Comparison of ENCODE assay signal across 12 mouse cellular contexts in the genomic region with DNA sequence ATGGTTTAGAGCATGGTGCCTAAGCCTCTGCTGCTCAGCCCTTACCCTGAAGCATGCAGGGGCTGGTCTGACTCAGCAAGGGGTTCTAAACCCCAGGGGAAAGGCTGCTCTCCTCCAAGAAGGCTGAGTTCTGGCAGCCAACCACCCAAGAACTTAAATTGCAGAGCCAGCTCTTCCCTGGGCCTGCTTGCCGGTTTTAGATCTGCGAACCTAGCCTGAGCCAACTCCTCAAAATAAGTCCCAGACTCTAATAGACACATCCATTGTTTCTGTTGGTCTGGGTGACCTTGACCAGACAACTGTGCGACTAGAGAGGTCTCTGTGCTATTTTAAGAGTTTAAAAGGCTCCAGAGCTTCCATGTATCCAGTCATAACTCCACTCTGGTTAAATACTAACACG. TPM values are rescaled to one million over a fixed set of nuclear protein-coding genes. Genes with fewer than 3 reads are reported as not detected.
DNase-seq lines count a peak whose midpoint lies in the region; ATAC-seq and TF ChIP-seq lines count a peak whose summit lies in the region.
"Had no signal": no experiment of that assay in that cellular context is flagged by ENCODE, and none has a peak within 500 bp of the region (broad histone marks: within the 10 kb centered on the region; RNA-seq: fewer than 3 reads in every experiment).

No protein-coding gene starts in this region.

- no peak overlapping the region for H3K27ac ChIP-seq in limb, embryonic 12.5 days
- no peak overlapping the region for H3K27ac ChIP-seq in limb, embryonic 10.5 days
- H3K27ac ChIP-seq in forebrain, embryonic 13.5 days: peak overlapping the region; percentile 57; the same call in 1 of the 2 replicates
- peak overlapping the region; percentile 98 for H3K27ac ChIP-seq in heart, embryonic 16.5 days (ENCODE audit: low read length)
- H3K27ac ChIP-seq in olfactory bulb, adult 2 months (ENCODE audit: insufficient read depth, low read depth, low read length): peak overlapping the region; percentile 12; the same call in 1 of the 2 replicates
- no peak overlapping the region for H3K27ac ChIP-seq in intestine, embryonic 15.5 days
- H3K27ac ChIP-seq: kidney, postnatal 0 days; limb, embryonic 13.5 days had no signal

- 78% methylated on average over 4 of the region's 4 CpGs for WGBS in limb, embryonic 12.5 days
- 86% methylated on average over 4 of the region's 4 CpGs for WGBS in limb, embryonic 10.5 days
- 76% methylated on average over 4 of the region's 4 CpGs for WGBS in forebrain, embryonic 13.5 days
- WGBS in heart, embryonic 16.5 days: 32% methylated on average over 4 of the region's 4 CpGs
- WGBS in olfactory bulb, adult 2 months: 18% methylated on average over 4 of the region's 4 CpGs
- WGBS in intestine, embryonic 15.5 days: 57% methylated on average over 4 of the region's 4 CpGs

- ATAC-seq in limb, embryonic 12.5 days (ENCODE audit: insufficient number of reproducible peaks, insufficient read depth, low FRiP score, low TSS enrichment, low read depth): no peak
- no peak for ATAC-seq in forebrain, embryonic 13.5 days
- ATAC-seq in heart, embryonic 16.5 days (replicated peaks; ENCODE audit: extremely low read depth, insufficient read depth, low FRiP score): no peak
- ATAC-seq in intestine, embryonic 15.5 days: no peak

- H3K9ac ChIP-seq in limb, embryonic 12.5 days (replicated peaks): 0 out of 2 replicates have a peak overlapping the region, but pooled peaks have one; percentile 9
- H3K9ac ChIP-seq in forebrain, embryonic 13.5 days: no peak overlapping the region
- H3K9ac ChIP-seq in heart, embryonic 16.5 days (ENCODE audit: low read length): peak overlapping the region; percentile 18; the same call in 1 of the 2 replicates
- no peak overlapping the region for H3K9ac ChIP-seq in intestine, embryonic 15.5 days
- H3K9ac ChIP-seq: limb, embryonic 13.5 days had no signal

- TF ChIP-seq POLR2A in olfactory bulb, adult 2 months (IDR thresholded peaks at IDR 0.05; ENCODE audit: insufficient read depth, low read depth, low read length): no peak

- H3K27me3 ChIP-seq in limb, embryonic 12.5 days: no peaks in the 10 kb centered on the region
- no peaks in the 10 kb centered on the region for H3K27me3 ChIP-seq in limb, embryonic 10.5 days (ENCODE audit: low read depth, poor library complexity, severe bottlenecking)
- no peaks in the 10 kb centered on the region for H3K27me3 ChIP-seq in forebrain, embryonic 13.5 days
- no peaks in the 10 kb centered on the region for H3K27me3 ChIP-seq in heart, embryonic 16.5 days (ENCODE audit: control insufficient read depth, insufficient read depth, low read length)
- H3K27me3 ChIP-seq in intestine, embryonic 15.5 days (replicated peaks): no peaks in the 10 kb centered on the region
- H3K27me3 ChIP-seq: limb, embryonic 13.5 days had no signal

- H3K36me3 ChIP-seq in limb, embryonic 12.5 days: peaks cover 4% of the 10 kb centered on the region; the same call in 1 of the 2 replicates
- peaks cover 11% of the 10 kb centered on the region; the same call in 1 of the 2 replicates for H3K36me3 ChIP-seq in limb, embryonic 10.5 days
- H3K36me3 ChIP-seq in forebrain, embryonic 13.5 days (ENCODE audit: poor library complexity, severe bottlenecking): peaks cover 4% of the 10 kb centered on the region; the same call in 1 of the 2 replicates
- H3K36me3 ChIP-seq in heart, embryonic 16.5 days (ENCODE audit: control insufficient read depth, insufficient read depth): 0 out of 2 replicates have a peak, but pooled peaks cover 4% of the 10 kb centered on the region
- H3K36me3 ChIP-seq in intestine, embryonic 15.5 days: no peaks in the 10 kb centered on the region

- no peaks in the 10 kb centered on the region for H3K9me3 ChIP-seq in limb, embryonic 12.5 days
- H3K9me3 ChIP-seq in limb, embryonic 10.5 days (replicated peaks): no peaks in the 10 kb centered on the region
- H3K9me3 ChIP-seq in forebrain, embryonic 13.5 days (replicated peaks): no peaks in the 10 kb centered on the region
- no peaks in the 10 kb centered on the region; the same call in 1 of the 2 replicates for H3K9me3 ChIP-seq in heart, embryonic 16.5 days (replicated peaks; ENCODE audit: control insufficient read depth, low read length)
- no peaks in the 10 kb centered on the region for H3K9me3 ChIP-seq in intestine, embryonic 15.5 days

- no peak for DNase-seq in limb, embryonic 10.5 days (ENCODE audit: low spot score)
- no peak for DNase-seq in right cerebral cortex, postnatal 25 days
- DNase-seq: adrenal gland, postnatal 10 days; cerebellum, postnatal 36 days; gastrocnemius, postnatal 25 days had no signal

- no peak overlapping the region for H3K4me2 ChIP-seq in limb, embryonic 12.5 days
- H3K4me2 ChIP-seq in forebrain, embryonic 13.5 days: no peak overlapping the region
- H3K4me2 ChIP-seq in heart, embryonic 16.5 days (ENCODE audit: low read depth, low read length): peak overlapping the region; percentile 49
- no peak overlapping the region for H3K4me2 ChIP-seq in intestine, embryonic 15.5 days (replicated peaks)
- H3K4me2 ChIP-seq: limb, embryonic 13.5 days had no signal

- H3K4me3 ChIP-seq in limb, embryonic 12.5 days (replicated peaks): no peak overlapping the region
- H3K4me3 ChIP-seq in limb, embryonic 10.5 days: no peak overlapping the region
- H3K4me3 ChIP-seq in forebrain, embryonic 13.5 days: no peak overlapping the region
- no peak overlapping the region for H3K4me3 ChIP-seq in heart, embryonic 16.5 days (ENCODE audit: low read length)
- H3K4me3 ChIP-seq in olfactory bulb, adult 2 months (ENCODE audit: insufficient read depth, low read depth, low read length): no peak overlapping the region
- no peak overlapping the region for H3K4me3 ChIP-seq in intestine, embryonic 15.5 days (replicated peaks)
- H3K4me3 ChIP-seq: limb, embryonic 13.5 days had no signal

- H3K4me1 ChIP-seq in limb, embryonic 12.5 days (replicated peaks): peaks cover 6% of the 10 kb centered on the region; the same call in 1 of the 2 replicates
- peaks cover 14% of the 10 kb centered on the region for H3K4me1 ChIP-seq in limb, embryonic 10.5 days
- peaks cover 25% of the 10 kb centered on the region for H3K4me1 ChIP-seq in forebrain, embryonic 13.5 days
- peaks cover 39% of the 10 kb centered on the region for H3K4me1 ChIP-seq in heart, embryonic 16.5 days (ENCODE audit: control insufficient read depth, insufficient read depth, low read length)
- peaks cover 25% of the 10 kb centered on the region for H3K4me1 ChIP-seq in olfactory bulb, adult 2 months (ENCODE audit: control insufficient read depth, insufficient read depth, low read length)
- H3K4me1 ChIP-seq in intestine, embryonic 15.5 days (replicated peaks): peaks cover 10% of the 10 kb centered on the region; the same call in 1 of the 2 replicates

- TF ChIP-seq CTCF in olfactory bulb, adult 2 months (IDR thresholded peaks at IDR 0.05; ENCODE audit: insufficient read depth, low read depth, low read length): no peak

RNA-seq across cellular contexts. Expression of a gene that starts 2.4 kb away (rescaled TPM):
- polyA plus RNA-seq in limb, embryonic 12.5 days (2016; fragmentation: Nextera tagmentation; extraction: Ambion mirVana): 55.8 and 57.4 TPM in 2 replicates
- 23.9 and 32.8 TPM in 2 replicates for polyA plus RNA-seq in limb, embryonic 10.5 days (2016; fragmentation: Nextera tagmentation; extraction: Ambion mirVana)
- 62.4 and 64.2 TPM in 2 replicates for polyA plus RNA-seq in forebrain, embryonic 13.5 days (2015; fragmentation: Nextera tagmentation; extraction: Ambion mirVana)
- 70.9 and 79.8 TPM in 2 replicates for polyA plus RNA-seq in heart, embryonic 16.5 days (2015; fragmentation: Nextera tagmentation; extraction: Ambion mirVana)
- polyA plus RNA-seq in olfactory bulb, adult 2 months (2012; ENCODE audit: insufficient read depth, insufficient read length, low replicate concordance, missing spikeins): not detected in 2 replicates
- 35.9 and 36.1 TPM in 2 replicates for polyA plus RNA-seq in intestine, embryonic 15.5 days (2015; fragmentation: Nextera tagmentation; extraction: Ambion mirVana)

RNA-seq across cellular contexts. Expression of a gene that starts 19.2 kb away (rescaled TPM):
- 289 and 299 TPM in 2 replicates for polyA plus RNA-seq in limb, embryonic 12.5 days (2016; fragmentation: Nextera tagmentation; extraction: Ambion mirVana)
- polyA plus RNA-seq in limb, embryonic 10.5 days (2016; fragmentation: Nextera tagmentation; extraction: Ambion mirVana): 311 and 314 TPM in 2 replicates
- polyA plus RNA-seq in forebrain, embryonic 13.5 days (2015; fragmentation: Nextera tagmentation; extraction: Ambion mirVana): 176 and 192 TPM in 2 replicates
- 247 and 263 TPM in 2 replicates for polyA plus RNA-seq in heart, embryonic 16.5 days (2015; fragmentation: Nextera tagmentation; extraction: Ambion mirVana)
- 218 TPM in 1 of 2 replicates, not detected in the other for polyA plus RNA-seq in olfactory bulb, adult 2 months (2012; ENCODE audit: insufficient read depth, insufficient read length, low replicate concordance, missing spikeins)
- polyA plus RNA-seq in intestine, embryonic 15.5 days (2015; fragmentation: Nextera tagmentation; extraction: Ambion mirVana): 379 and 414 TPM in 2 replicates

RNA-seq across cellular contexts. Expression of a gene that starts 44.0 kb away (rescaled TPM):
- 4.0 and 4.2 TPM in 2 replicates for polyA plus RNA-seq in limb, embryonic 12.5 days (2016; fragmentation: Nextera tagmentation; extraction: Ambion mirVana)
- 4.1 and 4.9 TPM in 2 replicates for polyA plus RNA-seq in limb, embryonic 10.5 days (2016; fragmentation: Nextera tagmentation; extraction: Ambion mirVana)
- 1.9 and 2.2 TPM in 2 replicates for polyA plus RNA-seq in forebrain, embryonic 13.5 days (2015; fragmentation: Nextera tagmentation; extraction: Ambion mirVana)
- 7.3 and 10.3 TPM in 2 replicates for polyA plus RNA-seq in heart, embryonic 16.5 days (2015; fragmentation: Nextera tagmentation; extraction: Ambion mirVana)
- polyA plus RNA-seq in olfactory bulb, adult 2 months (2012; ENCODE audit: insufficient read depth, insufficient read length, low replicate concordance, missing spikeins): not detected in 2 replicates
- 26.5 and 30.5 TPM in 2 replicates for polyA plus RNA-seq in intestine, embryonic 15.5 days (2015; fragmentation: Nextera tagmentation; extraction: Ambion mirVana)

Comparison
In these comparisons a context has a peak if more than half of its experiments do, and no peak if none do; other contexts are left out.
1. H3K27ac ChIP-seq: peak in forebrain, embryonic 13.5 days (single experiment), heart, embryonic 16.5 days (single experiment) and olfactory bulb, adult 2 months (single experiment); none in limb, embryonic 12.5 days (single experiment), limb, embryonic 10.5 days (single experiment) and intestine, embryonic 15.5 days (single experiment).
2. H3K9ac ChIP-seq: peak in limb, embryonic 12.5 days (single experiment) and heart, embryonic 16.5 days (single experiment); none in forebrain, embryonic 13.5 days (single experiment) and intestine, embryonic 15.5 days (single experiment).